Mouse (Mus musculus): ENCODE measurements at regions not wholly inside any gene's neighbourhood (a gene's known extent, or its start where the extent isn't known, plus 50 kb on each side); places are given as distances from the start of the nearest gene placed in this dataset.

DNA sequence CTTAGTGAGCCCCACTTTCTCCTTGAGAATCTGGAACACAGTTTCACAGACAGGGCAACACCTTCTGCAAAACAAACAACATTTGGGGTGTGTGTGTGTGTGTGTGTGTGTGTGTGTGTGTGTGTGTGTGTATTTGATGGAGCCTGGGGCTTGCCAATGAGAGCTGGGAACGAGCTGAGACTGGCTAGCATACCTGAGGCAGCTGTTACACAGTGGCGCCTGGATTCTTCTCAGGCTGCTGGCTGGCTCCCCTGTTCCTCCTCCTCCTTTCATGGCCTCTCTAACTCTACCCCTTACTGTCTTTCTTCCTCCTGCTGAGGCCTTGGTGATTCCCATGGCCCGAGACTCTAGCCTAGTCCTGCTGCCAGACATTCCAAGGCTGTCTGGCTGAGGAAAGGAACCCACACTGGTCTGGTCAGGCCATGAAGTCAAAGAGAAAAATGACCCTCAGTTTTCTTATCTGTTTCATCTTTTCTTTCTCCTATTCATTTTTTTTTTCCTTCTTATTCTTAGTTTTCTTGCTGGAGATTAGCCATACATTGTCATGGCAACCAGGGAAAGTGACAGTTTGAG is 79.6 kb upstream of the Sem1 start:
- peak; percentile 3 for DNase-seq (ENCODE audit: low spot score)
- Histone ChIP-seq H3K27ac (no peak overlapping the region), H3K36me3 (no peaks in the 10 kb centered on the region), H3K9me3 (no peaks in the 10 kb centered on the region), H3K27me3 (ENCODE audit: insufficient read depth, poor library complexity, severe bottlenecking) (no peaks in the 10 kb centered on the region), H3K4me1 (replicated peaks) (no peaks in the 10 kb centered on the region), H3K4me3 (no peak overlapping the region)
- WGBS: 48% methylated on average over 3 of the region's 3 CpGs

DNA sequence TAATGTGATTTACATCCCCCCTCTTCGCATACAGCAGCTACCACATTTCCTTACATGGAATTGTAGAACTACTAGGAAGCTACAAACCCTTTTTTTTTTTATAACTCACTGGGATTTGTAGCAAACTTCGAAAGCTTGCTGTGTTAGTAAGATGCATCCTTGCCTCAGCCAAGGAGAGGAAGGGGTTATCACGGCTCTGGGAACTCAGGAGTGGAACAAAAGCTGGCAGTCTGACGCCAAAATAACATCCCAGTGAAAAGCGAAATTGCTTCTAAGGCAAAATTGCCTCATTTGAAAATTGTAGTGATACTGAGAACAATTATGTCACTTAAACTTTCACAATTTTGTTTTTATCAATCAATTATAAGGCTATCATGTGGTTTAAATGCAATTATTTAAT is 81.6 kb upstream of the Sem1 start:
- H3K27me3 ChIP-seq (ENCODE audit: insufficient read depth, poor library complexity, severe bottlenecking): no peaks in the 10 kb centered on the region
- DNase-seq (ENCODE audit: low spot score): no peak
- 70% methylated on average over 5 of the region's 5 CpGs for WGBS
- H3K27ac ChIP-seq: no peak overlapping the region
- no peaks in the 10 kb centered on the region for H3K9me3 ChIP-seq
- H3K4me1 ChIP-seq (replicated peaks): no peaks in the 10 kb centered on the region
- no peak overlapping the region for H3K4me3 ChIP-seq
- no peaks in the 10 kb centered on the region for H3K36me3 ChIP-seq

DNA sequence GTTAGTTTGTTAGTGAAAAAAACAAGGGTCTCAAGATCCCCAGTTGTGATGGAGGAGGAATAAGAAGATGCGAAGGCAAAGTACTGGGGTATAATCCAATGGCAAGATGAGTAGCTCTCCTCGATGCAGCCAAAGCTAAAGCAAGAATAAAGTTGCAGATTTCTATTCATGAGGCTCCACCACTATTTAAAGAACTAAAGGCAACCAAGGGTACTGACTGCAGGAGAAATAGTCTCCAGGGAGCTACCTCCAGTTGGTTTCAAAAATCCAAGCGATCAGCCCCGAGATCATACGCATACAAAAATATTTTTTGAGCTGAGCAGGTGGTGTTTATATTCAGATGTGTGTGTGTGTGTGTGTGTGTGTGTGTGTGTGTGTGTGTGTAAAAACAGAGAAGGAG is 88.3 kb upstream of the Sem1 start:
- Histone ChIP-seq H3K27me3 (ENCODE audit: insufficient read depth, poor library complexity, severe bottlenecking) (no peaks in the 10 kb centered on the region), H3K36me3 (no peaks in the 10 kb centered on the region), H3K4me3 (no peak overlapping the region), H3K27ac (no peak overlapping the region), H3K4me1 (replicated peaks) (no peaks in the 10 kb centered on the region), H3K9me3 (no peaks in the 10 kb centered on the region)
- no peak for DNase-seq (ENCODE audit: low spot score)
- 88% methylated on average over 5 of the region's 5 CpGs for WGBS

DNA sequence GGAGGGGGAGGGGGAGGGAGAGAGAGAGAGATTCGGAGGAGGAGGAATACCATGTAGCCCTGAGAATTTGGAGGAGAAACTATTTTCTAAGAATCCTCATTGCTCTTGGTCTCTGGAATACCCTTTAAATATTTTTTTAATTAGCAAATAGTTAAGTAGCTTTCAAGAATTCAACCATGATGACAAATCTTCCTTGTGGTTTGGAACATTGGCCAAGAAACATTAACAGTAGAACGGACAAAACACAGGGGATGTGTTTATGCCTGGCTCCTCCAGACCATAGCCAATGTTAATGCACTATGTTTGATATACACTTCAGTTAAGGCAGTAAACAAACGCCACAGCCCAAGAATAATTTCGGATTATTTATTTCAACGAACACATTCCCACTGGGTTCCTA is 110.8 kb upstream of the Sem1 start:
- WGBS: 90% methylated on average over 5 of the region's 5 CpGs
- H3K9me3 ChIP-seq: no peaks in the 10 kb centered on the region
- H3K27me3 ChIP-seq (ENCODE audit: insufficient read depth, poor library complexity, severe bottlenecking): no peaks in the 10 kb centered on the region
- no peak overlapping the region for H3K4me3 ChIP-seq
- H3K4me1 ChIP-seq (replicated peaks): no peaks in the 10 kb centered on the region
- no peak for DNase-seq (ENCODE audit: low spot score)
- no peak overlapping the region for H3K27ac ChIP-seq
- no peaks in the 10 kb centered on the region for H3K36me3 ChIP-seq

DNA sequence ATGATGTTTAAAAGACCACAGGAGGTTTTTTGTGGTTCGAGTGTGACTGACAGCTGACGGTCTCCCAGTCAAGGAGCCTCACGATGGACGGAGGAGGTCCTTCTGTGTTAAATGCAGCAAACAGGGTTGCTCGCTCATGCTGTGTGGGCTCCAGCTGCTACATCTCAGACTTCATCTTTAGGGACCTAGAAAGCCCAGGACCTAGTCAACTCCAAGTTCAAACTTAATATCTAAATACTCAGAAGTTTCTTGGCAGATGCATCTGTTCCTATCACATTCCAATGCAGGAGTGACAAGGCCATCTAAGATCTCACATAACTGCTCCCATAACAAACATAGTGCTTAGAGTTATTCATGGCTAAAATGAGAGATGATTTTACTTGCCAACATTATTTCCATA is 111.7 kb upstream of the Sem1 start:
- H3K27ac ChIP-seq: no peak overlapping the region
- no peaks in the 10 kb centered on the region for H3K9me3 ChIP-seq
- no peak overlapping the region for H3K4me3 ChIP-seq
- H3K36me3 ChIP-seq: no peaks in the 10 kb centered on the region
- H3K4me1 ChIP-seq (replicated peaks): no peaks in the 10 kb centered on the region
- DNase-seq (ENCODE audit: low spot score): no peak
- H3K27me3 ChIP-seq (ENCODE audit: insufficient read depth, poor library complexity, severe bottlenecking): no peaks in the 10 kb centered on the region
- 72% methylated on average over 5 of the region's 5 CpGs for WGBS

DNA sequence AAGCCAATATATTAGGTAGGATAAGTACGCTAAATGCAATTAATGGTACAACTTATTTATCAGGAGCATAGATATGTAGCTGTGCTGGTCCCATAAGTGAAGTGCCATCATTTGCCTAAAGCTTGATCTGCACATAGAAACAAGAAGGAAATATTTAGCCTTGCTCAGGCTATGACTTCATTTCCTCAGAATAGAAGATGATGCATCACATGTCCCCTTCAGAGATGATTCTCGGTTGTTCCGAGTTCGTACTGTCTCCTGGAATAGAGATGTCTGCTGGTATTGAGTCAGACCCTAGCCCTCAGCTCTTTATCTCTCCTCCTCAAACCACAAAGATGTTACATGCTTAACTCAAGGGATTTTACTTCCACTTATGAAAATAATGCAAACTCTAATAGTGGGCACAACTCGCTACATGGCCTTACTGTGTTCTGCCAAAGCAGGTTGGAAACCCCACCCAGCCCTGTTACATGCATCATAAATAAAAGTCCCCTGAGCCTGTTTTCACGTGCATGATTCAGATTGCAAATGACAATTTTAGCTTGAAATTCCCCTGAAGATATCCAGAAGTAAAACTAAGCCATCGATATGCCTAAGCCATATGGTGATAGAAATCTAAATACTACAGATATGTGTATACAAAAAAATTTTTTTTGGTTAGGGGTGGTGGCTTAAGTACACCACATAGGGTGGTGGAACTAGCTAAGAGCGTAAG is 113.8 kb upstream of the Sem1 start:
- H3K27ac ChIP-seq: no peak overlapping the region
- H3K4me3 ChIP-seq: no peak overlapping the region
- no peak for DNase-seq (ENCODE audit: low spot score)
- no peaks in the 10 kb centered on the region for H3K27me3 ChIP-seq (ENCODE audit: insufficient read depth, poor library complexity, severe bottlenecking)
- no peaks in the 10 kb centered on the region for H3K36me3 ChIP-seq
- 93% methylated on average over 8 of the region's 8 CpGs for WGBS
- no peaks in the 10 kb centered on the region for H3K9me3 ChIP-seq
- 0 out of 2 replicates have a peak, but pooled peaks cover 3% of the 10 kb centered on the region for H3K4me1 ChIP-seq (replicated peaks)

DNA sequence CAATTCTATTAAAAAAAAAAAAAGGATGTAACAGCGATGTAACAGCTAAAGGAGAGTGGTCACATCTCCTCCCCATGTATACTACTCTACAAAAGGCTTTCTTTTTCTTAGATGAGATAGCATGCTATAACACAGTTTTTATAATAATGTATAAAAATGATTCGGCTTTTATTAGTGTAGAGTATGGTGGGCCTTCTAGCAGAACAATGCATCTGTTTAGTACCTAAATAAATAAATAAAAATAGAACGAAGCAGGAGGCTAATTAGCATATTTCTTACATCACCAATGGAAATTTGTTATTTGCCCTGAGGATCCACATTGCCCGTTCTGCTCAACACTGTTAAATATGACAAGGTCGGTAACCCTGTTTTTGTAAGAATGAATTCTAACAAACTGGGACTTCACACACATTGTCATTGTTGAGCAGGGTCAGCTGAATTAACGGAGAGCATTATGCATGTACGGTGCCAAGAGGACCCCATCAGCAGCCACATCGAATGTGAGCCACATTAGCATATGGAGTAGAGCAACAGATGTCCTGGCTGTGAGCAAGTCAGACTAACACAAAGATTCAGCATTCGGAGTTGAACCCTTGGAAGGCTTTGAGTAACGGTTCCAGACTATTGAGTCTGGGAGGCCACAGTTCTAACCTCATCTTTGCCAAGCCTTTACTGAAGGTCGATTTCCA is 117.4 kb upstream of the Sem1 start:
- no peaks in the 10 kb centered on the region for H3K36me3 ChIP-seq
- H3K4me3 ChIP-seq: no peak overlapping the region
- DNase-seq (ENCODE audit: low spot score): no peak
- 0 out of 2 replicates have a peak, but pooled peaks cover 3% of the 10 kb centered on the region for H3K4me1 ChIP-seq (replicated peaks)
- no peak overlapping the region for H3K27ac ChIP-seq
- no peaks in the 10 kb centered on the region for H3K9me3 ChIP-seq
- no peaks in the 10 kb centered on the region for H3K27me3 ChIP-seq (ENCODE audit: insufficient read depth, poor library complexity, severe bottlenecking)
- WGBS: 73% methylated on average over 11 of the region's 11 CpGs

DNA sequence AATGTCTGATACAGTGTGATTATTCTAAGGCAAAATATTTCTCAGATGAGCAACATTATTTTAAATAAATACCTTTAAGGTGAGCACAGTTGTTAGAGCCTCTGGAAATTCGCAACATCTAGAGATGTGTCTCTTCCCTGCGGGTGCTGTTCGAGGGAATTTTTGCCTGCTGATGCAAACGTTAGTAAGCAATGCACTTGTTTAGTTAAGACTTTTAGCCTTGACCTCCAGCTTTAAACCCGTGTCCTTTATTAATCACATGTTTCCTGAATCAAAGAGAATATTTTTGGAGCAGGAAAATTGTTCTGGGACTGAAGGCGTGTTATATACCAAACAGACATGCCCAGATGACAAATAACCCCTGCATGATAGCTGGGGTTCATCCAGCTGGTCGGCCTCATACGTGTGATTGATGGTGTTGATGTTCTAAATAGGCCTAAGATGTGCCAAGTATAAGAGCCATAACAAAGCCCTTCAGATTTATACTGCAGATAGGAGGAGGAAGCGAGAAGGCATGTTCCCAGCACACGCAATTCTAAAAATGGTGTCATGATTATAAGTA is 119.0 kb upstream of the Sem1 start:
- H3K4me1 ChIP-seq (replicated peaks): 0 out of 2 replicates have a peak, but pooled peaks cover 3% of the 10 kb centered on the region
- WGBS: 82% methylated on average over 10 of the region's 10 CpGs

DNA sequence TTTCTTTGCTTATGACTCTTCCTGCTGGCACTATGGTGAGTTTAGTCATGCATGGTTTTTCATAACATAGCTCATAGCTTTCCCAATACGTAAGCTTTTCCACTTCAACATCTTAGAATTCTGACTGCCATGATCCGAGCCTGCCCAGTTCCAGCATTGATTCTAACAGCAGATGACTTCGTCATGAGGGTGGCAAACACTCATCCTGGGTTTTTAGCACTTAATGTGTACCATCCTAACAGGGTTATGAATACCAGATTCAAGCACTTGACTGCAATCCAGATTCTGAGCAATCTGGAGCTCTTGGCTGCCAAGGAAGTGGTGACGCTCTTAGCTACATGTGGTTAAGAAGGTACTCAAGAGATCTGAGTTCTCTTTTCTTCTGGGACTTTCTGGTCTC is 128.3 kb upstream of the Sem1 start:
- Histone ChIP-seq H3K9me3 (no peaks in the 10 kb centered on the region), H3K27ac (no peak overlapping the region), H3K36me3 (no peaks in the 10 kb centered on the region), H3K4me1 (replicated peaks) (no peaks in the 10 kb centered on the region), H3K27me3 (ENCODE audit: insufficient read depth, poor library complexity, severe bottlenecking) (no peaks in the 10 kb centered on the region), H3K4me3 (no peak overlapping the region)
- WGBS: 91% methylated on average over 4 of the region's 4 CpGs
- no peak for DNase-seq (ENCODE audit: low spot score)

More for the DNA sequence above, 119.0 kb upstream of the Sem1 start:
- H3K4me3 ChIP-seq: no peak overlapping the region
- no peak overlapping the region for H3K27ac ChIP-seq
- no peak for DNase-seq (ENCODE audit: low spot score)
- no peaks in the 10 kb centered on the region for H3K9me3 ChIP-seq
- H3K27me3 ChIP-seq (ENCODE audit: insufficient read depth, poor library complexity, severe bottlenecking): no peaks in the 10 kb centered on the region
- no peaks in the 10 kb centered on the region for H3K36me3 ChIP-seq

DNA sequence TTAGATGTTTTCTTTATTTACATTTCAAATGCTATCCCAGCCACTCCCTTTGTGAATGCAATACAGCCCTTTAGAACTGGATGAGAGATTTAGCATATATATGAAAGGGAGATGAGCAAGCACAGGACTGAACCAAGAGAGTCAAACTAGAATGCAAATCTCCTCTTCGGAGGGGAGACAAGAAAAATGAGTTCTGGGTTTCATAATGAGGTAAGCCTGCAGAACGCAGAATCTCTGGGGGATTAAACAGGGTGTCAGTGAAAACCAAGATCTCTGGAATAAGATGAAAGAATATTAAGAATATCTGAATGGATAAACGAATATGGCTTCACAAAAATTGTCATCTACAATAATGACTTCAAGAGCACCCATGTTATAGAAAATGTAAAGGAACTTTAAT is 130.6 kb upstream of the Sem1 start:
- 82% methylated on average over 3 of the region's 3 CpGs for WGBS
- DNase-seq (ENCODE audit: low spot score): no peak
- no peaks in the 10 kb centered on the region for H3K9me3 ChIP-seq
- no peak overlapping the region for H3K4me3 ChIP-seq
- no peaks in the 10 kb centered on the region for H3K27me3 ChIP-seq (ENCODE audit: insufficient read depth, poor library complexity, severe bottlenecking)
- no peaks in the 10 kb centered on the region for H3K36me3 ChIP-seq
- H3K27ac ChIP-seq: no peak overlapping the region
- H3K4me1 ChIP-seq (replicated peaks): no peaks in the 10 kb centered on the region

DNA sequence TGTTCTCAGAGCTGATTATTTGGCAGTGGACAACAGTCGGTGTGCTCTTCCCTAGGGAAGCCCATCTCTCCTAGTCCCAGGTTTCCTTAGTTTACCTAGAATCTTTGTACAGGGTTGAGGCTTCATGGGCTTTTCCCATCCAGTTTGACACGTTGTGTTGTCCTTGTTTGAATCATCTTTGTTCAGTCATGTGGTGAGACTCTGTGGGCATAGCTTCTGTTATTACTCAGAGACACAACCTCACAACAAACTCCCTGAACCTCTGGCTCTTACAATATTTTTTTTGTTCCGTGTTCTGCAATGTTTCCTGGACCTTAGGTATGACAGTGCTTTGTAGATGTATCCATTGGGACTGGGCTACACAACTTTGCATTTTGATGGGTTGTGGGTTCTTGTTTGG is 132.9 kb upstream of the Dlx6 start:
- 89% methylated on average over 3 of the region's 3 CpGs for WGBS
- H3K9me3 ChIP-seq: no peaks in the 10 kb centered on the region
- H3K4me3 ChIP-seq: no peak overlapping the region
- no peaks in the 10 kb centered on the region for H3K36me3 ChIP-seq
- DNase-seq (ENCODE audit: low spot score): no peak
- no peaks in the 10 kb centered on the region for H3K4me1 ChIP-seq (replicated peaks)
- H3K27me3 ChIP-seq (ENCODE audit: insufficient read depth, poor library complexity, severe bottlenecking): no peaks in the 10 kb centered on the region
- no peak overlapping the region for H3K27ac ChIP-seq

DNA sequence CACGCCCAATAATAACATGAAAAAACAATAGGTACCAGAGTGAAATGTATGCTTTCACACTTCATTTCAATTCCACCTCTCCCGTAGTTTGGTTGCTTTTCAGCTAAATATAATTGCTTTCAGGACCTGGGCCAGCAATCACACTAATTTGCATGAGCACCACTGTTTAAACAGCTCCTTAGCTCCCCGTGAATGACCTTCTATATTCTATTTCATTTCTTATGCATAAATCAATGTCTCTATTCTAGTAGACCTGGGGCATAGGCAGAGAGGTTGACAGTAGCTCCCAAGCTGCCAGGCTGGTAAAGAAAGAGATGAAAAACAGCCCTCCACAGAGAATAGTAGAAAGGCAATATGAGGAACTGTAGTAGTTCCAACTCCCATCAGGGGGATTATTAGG is 117.7 kb upstream of the Dlx6 start:
- Histone ChIP-seq H3K4me3 (no peak overlapping the region), H3K27me3 (ENCODE audit: insufficient read depth, poor library complexity, severe bottlenecking) (no peaks in the 10 kb centered on the region), H3K27ac (no peak overlapping the region), H3K9me3 (no peaks in the 10 kb centered on the region), H3K36me3 (no peaks in the 10 kb centered on the region), H3K4me1 (replicated peaks) (no peaks in the 10 kb centered on the region)
- DNase-seq (ENCODE audit: low spot score): no peak
- 76% methylated on average over 3 of the region's 3 CpGs for WGBS

DNA sequence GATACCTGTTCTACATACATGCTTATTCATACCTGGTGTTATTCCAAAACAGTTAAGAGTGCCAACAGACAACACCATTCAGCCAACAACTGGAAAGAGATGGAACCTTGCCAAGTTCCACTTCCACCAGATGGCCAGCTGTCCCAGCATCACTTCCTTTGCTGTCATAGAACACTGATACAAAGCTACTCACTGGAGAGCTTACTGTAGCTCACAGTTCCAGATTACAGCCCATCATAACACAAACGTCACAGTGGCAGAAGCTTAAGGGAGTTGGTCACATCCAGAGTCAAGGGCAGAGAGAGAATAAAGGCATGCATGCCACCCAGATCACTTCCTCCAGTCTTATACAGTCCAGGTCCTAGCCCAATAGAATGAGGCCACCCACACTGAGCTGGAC is 84.0 kb upstream of the Dlx6 start:
- no peaks in the 10 kb centered on the region for H3K36me3 ChIP-seq
- WGBS: 79% methylated on average over 1 of the region's 1 CpGs
- H3K27me3 ChIP-seq (ENCODE audit: insufficient read depth, poor library complexity, severe bottlenecking): no peaks in the 10 kb centered on the region
- no peak overlapping the region for H3K27ac ChIP-seq
- no peaks in the 10 kb centered on the region for H3K9me3 ChIP-seq
- DNase-seq (ENCODE audit: low spot score): no peak
- no peak overlapping the region for H3K4me3 ChIP-seq
- no peaks in the 10 kb centered on the region for H3K4me1 ChIP-seq (replicated peaks)

Measured in hindbrain, embryonic 10.5 days (tissue).